Mouse (Mus musculus): ENCODE results near the gene Hils1.

The Hils1 gene

DNA sequence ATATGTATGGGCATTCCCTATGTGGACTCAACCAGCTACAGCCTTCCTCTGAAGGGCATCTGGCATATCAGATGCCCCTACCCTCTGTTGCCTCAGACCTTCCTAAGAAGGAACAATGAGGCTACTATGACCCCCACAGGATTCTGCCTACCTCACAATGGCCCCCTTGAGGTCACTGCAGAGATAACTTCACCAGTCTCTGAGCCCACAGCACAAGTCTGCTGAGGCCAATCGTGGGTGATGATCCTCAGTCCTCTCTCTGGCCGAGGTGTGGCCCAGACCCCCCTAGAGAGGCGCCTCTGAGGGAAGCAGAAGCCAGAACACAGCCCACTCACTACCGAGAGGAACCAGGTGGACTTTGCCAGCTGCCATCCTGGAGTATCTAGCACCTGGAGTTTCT is at the start of gene Hils1:
TSS of gene Hils1 (plus strand) at position 175 of the 400 bp plus-strand sequence.
- no peak for DNase-seq (ENCODE audit: low read depth, low spot score)
- H3K36me3 ChIP-seq (ENCODE audit: control insufficient read depth, insufficient read depth, low read length, poor library complexity, severe bottlenecking): no peaks in the 10 kb centered on the region
- no peaks in the 10 kb centered on the region; the same call in 1 of the 2 replicates for H3K27me3 ChIP-seq (ENCODE audit: control insufficient read depth, insufficient read depth, low read length, poor library complexity, severe bottlenecking)

DNA sequence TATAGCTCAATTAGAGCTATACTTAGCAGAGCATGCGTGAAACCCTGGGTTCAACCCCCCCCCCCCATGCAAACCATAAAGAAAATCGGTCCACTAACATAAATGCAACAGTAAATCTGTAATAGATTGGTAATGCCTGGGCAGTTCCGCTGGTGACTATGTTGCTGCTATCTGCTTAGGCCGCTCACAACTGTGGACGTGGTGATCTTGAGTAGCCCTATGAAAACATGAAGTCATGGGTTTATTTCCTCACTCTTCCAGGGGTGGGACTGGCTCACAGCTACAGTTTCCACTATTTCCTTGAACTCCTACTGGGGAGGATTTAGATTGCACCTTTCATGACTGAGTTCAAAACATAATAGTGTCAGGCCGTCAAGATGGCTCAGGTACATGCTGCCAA is 49.7 kb upstream of the Hils1 start:
- Histone ChIP-seq H3K27me3 (ENCODE audit: control insufficient read depth, insufficient read depth, low read length, poor library complexity, severe bottlenecking) (no peaks in the 10 kb centered on the region), H3K36me3 (ENCODE audit: control insufficient read depth, insufficient read depth, low read length, poor library complexity, severe bottlenecking) (no peaks in the 10 kb centered on the region)
- no peak for DNase-seq (ENCODE audit: low read depth, low spot score)

DNA sequence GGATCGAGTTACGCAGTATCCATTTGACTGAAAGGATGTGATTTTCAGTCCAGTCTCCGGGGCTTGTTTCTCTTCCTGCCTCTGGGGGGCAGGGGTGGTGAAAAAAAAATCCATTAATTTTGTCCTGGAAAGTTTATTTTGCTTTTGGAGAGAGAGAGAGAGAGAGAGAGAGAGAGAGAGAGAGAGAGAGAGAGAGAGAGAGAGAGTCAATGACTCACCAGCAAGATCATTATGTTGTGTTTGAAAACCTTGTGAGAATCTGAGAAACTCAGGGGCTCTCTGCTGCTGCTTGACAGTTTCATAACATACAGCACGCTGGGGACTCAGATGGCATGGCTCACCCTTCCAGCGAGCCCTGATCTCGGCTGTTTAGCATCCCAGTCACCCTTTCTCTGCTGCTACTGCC is 46.4 kb upstream of the Hils1 start:
- Histone ChIP-seq H3K36me3 (ENCODE audit: control insufficient read depth, insufficient read depth, low read length, poor library complexity, severe bottlenecking) (no peaks in the 10 kb centered on the region), H3K27me3 (ENCODE audit: control insufficient read depth, insufficient read depth, low read length, poor library complexity, severe bottlenecking) (no peaks in the 10 kb centered on the region)
- no peak for DNase-seq (ENCODE audit: low read depth, low spot score)

DNA sequence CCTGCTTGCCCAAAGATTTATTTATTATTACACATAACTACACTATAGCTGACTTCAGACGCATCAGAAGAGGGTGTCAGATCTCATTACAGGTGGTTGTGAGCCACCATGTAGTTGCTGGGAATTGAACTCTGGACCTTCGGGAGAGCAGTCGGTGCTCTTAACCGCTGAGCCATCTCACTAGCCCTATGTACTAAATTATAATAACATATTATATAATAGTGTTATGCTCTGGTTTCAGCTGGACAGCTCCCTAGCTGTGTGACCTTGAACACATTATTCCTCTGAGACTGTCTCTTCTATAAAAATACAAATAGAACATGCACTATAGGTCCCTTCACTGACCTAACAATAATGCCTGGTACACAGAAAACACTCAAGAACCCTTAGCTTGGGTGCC is 42.4 kb upstream of the Hils1 start:
- Histone ChIP-seq H3K27me3 (ENCODE audit: control insufficient read depth, insufficient read depth, low read length, poor library complexity, severe bottlenecking) (no peaks in the 10 kb centered on the region), H3K36me3 (ENCODE audit: control insufficient read depth, insufficient read depth, low read length, poor library complexity, severe bottlenecking) (no peaks in the 10 kb centered on the region)
- DNase-seq (ENCODE audit: low read depth, low spot score): no peak

DNA sequence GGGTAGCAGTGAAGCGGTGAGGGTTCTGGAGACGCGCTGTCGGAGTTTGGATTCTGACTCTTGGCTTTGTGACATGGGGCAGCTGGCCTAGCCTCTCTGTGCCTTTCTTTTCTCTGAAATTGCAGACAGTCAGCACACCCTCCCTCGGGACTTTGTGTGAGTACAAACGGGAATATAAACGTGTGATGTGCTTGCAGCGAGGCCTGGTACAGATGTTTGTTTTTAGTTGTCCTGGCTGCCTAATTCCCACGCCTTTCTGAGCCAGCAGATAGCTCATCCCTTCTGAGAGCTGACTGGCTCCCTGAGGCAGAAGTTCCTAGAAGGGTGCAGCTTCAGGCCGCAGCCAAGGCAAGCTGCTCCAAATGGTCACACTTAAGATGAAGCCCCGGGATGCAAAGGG is 41.0 kb upstream of the Hils1 start:
- H3K27me3 ChIP-seq (ENCODE audit: control insufficient read depth, insufficient read depth, low read length, poor library complexity, severe bottlenecking): no peaks in the 10 kb centered on the region
- no peaks in the 10 kb centered on the region for H3K36me3 ChIP-seq (ENCODE audit: control insufficient read depth, insufficient read depth, low read length, poor library complexity, severe bottlenecking)
- no peak for DNase-seq (ENCODE audit: low read depth, low spot score)

DNA sequence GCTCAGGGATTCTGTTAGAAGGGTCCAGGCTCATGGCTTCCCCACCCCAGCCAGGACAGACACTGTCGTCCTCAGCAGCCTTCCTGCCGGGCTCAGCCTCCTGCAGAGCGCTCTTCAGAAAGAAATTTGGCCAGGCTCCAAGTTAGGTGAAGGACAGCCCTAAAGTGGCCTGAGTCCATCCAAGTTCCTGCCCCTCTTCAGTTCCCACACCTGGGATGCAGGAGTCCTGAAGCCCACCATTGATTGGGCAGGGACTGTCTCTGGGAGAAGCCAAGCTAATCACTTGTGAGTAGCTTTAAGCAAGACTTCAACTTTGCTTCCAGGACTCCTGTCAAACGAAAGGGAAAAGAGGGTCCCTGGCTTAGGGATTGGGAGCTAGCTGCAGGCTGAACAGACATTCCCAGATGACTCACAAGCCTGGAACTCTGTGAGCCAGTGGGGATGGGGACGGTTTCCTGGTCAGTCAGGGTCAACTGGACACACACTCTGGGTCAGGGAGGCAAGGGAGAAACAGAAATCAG is 39.6 kb upstream of the Hils1 start:
- Histone ChIP-seq H3K36me3 (ENCODE audit: control insufficient read depth, insufficient read depth, low read length, poor library complexity, severe bottlenecking) (no peaks in the 10 kb centered on the region), H3K27me3 (ENCODE audit: control insufficient read depth, insufficient read depth, low read length, poor library complexity, severe bottlenecking) (no peaks in the 10 kb centered on the region)
- DNase-seq (ENCODE audit: low read depth, low spot score): no peak

DNA sequence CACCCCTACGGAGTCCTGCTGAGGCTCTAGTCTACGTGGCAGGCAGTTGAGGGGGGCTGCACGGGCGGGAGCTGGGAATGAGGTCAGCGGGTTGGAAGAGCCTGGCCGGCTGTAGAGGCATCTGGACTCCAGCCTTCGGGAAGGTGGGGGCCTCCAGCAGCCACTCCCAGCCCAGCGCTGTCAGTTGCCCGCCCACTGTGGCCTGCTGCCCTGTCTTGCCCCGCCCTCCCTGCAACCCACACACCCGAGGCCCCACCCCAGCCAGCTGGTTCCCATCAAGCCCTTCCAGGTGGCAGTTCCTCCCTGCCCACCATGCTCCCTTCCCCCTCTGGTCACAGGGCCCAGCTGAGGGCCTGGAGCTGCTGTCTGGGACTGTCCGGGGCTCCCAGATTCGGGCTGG is 38.6 kb upstream of the Hils1 start:
- no peaks in the 10 kb centered on the region for H3K27me3 ChIP-seq (ENCODE audit: control insufficient read depth, insufficient read depth, low read length, poor library complexity, severe bottlenecking)
- no peaks in the 10 kb centered on the region for H3K36me3 ChIP-seq (ENCODE audit: control insufficient read depth, insufficient read depth, low read length, poor library complexity, severe bottlenecking)
- no peak for DNase-seq (ENCODE audit: low read depth, low spot score)

DNA sequence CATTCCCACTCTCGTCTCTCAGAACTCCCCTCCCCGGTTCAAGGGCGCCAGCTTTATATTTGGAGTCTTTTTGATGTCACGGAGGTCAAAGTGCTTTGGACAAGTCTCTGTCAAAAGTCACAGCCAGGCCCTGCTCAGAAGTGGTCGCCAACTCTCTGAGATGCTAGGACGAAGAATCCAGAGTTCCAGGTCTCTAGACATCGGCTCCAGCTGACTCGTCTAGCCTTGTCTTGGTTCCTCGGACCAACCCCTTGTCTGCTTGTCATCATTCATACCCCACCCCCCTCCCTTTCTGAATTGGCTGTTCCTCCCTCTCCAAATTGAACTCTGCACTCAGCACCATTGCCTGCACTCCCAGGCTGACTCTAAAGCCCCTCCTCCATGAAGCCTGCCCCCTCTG is 37.8 kb upstream of the Hils1 start:
- H3K27me3 ChIP-seq (ENCODE audit: control insufficient read depth, insufficient read depth, low read length, poor library complexity, severe bottlenecking): no peaks in the 10 kb centered on the region
- H3K36me3 ChIP-seq (ENCODE audit: control insufficient read depth, insufficient read depth, low read length, poor library complexity, severe bottlenecking): no peaks in the 10 kb centered on the region
- no peak for DNase-seq (ENCODE audit: low read depth, low spot score)

DNA sequence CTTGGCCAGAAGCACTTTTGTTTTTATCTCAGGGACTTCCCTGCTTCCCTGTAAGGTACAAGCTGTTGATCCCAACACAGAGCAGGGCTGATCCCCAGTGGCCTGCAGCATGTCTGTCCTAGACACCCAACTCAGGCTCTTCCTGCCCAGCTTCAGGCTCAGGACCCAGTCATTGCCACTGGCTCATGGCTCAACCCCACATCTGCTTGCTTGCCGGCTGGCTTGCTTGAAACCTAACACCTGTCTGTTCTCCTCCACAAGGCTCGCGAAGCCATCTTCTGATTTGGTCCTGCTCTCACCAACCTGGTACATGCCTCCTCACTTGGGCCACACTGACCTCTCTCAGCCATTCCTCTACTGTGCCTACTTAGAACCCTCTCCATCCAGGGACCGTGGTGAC is 37.2 kb upstream of the Hils1 start:
- no peak for DNase-seq (ENCODE audit: low read depth, low spot score)
- Histone ChIP-seq H3K27me3 (ENCODE audit: control insufficient read depth, insufficient read depth, low read length, poor library complexity, severe bottlenecking) (no peaks in the 10 kb centered on the region), H3K36me3 (ENCODE audit: control insufficient read depth, insufficient read depth, low read length, poor library complexity, severe bottlenecking) (no peaks in the 10 kb centered on the region)

DNA sequence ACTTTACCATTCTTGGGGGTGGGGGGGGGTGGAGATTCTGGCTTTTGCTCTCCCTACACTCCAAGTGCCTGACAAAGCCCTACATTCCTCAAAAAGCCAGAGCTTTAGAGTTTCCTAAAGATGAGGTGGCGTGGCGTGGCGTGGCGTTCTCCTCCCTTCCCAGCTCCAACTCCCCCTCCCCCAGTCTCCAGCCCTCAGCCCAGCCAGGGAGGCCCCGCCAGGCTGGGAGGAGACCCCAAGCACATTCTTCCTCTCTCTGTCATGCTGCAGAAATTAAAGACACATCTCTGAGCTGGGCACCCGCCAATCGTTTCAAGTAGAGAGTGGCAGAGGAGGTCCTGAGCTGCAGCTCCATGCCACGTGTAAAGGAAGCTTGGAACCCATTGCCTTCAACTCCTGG is 33.8 kb upstream of the Hils1 start:
- DNase-seq (ENCODE audit: low read depth, low spot score): no peak
- no peaks in the 10 kb centered on the region for H3K27me3 ChIP-seq (ENCODE audit: control insufficient read depth, insufficient read depth, low read length, poor library complexity, severe bottlenecking)
- H3K36me3 ChIP-seq (ENCODE audit: control insufficient read depth, insufficient read depth, low read length, poor library complexity, severe bottlenecking): no peaks in the 10 kb centered on the region

DNA sequence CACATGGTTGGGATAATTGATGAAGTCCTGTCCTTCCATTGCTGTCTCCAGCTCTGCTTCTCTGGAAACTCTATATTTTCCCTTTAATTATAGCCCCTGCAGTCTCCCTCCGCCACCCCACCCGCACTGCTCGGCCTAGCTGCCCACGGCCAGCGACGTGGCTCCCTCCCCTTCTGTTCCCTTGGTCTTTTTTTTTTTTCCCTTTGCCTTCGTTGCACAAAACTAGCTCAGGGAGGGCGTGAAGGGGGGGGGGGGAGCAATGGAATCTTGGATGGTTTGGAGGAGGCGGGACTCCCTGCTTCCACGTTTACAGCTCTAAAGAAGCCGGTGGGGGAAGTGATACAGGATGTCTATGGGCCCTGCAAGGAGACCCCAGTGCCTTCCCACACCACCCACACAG is 32.9 kb upstream of the Hils1 start:
- H3K36me3 ChIP-seq (ENCODE audit: control insufficient read depth, insufficient read depth, low read length, poor library complexity, severe bottlenecking): no peaks in the 10 kb centered on the region

DNA sequence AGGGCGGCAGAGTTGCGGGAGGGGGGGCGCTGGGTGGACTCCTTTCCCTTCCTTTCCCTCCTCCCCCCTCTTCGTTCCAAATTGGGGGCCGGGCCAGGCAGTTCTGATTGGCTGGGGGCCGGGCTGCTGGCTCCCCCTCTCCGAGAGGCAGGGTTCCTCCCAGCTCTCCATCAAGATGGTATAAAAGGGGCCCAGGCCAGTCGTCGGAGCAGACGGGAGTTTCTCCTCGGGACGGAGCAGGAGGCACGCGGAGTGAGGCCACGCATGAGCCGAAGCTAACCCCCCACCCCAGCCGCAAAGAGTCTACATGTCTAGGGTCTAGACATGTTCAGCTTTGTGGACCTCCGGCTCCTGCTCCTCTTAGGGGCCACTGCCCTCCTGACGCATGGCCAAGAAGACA is 31.3 kb upstream of the Hils1 start, which contains the start of gene Col1a1:
TSS of gene Col1a1 (plus strand) at position 180 of the 400 bp plus-strand sequence.
- Histone ChIP-seq H3K27me3 (ENCODE audit: control insufficient read depth, insufficient read depth, low read length, poor library complexity, severe bottlenecking) (no peaks in the 10 kb centered on the region), H3K36me3 (ENCODE audit: control insufficient read depth, insufficient read depth, low read length, poor library complexity, severe bottlenecking) (no peaks in the 10 kb centered on the region)
- DNase-seq (ENCODE audit: low read depth, low spot score): no peak

More for the DNA sequence above, 32.9 kb upstream of the Hils1 start:
- no peak for DNase-seq (ENCODE audit: low read depth, low spot score)
- no peaks in the 10 kb centered on the region for H3K27me3 ChIP-seq (ENCODE audit: control insufficient read depth, insufficient read depth, low read length, poor library complexity, severe bottlenecking)

DNA sequence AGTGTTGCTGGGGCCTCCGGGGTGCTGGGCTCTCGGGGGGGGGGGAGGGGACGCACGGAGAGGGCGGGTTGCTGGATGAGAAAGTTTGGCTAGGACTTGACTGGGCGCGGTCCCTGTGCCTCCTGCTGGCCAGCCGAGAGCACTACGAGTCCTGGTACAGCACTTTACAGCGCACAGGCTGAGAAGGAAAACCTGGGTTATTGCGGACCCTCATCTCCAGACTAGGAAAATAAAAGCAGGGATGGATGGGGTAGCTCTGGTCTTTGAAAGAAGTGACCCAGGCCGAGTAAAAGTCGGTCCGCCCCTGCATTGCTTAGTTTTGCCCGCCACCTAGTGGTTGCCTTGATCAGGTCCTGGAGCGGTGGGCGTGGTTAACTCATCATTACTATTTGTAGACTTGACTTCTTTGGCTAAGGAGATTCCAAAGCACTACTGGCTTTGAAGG is 30.5 kb upstream of the Hils1 start:
- Histone ChIP-seq H3K36me3 (ENCODE audit: control insufficient read depth, insufficient read depth, low read length, poor library complexity, severe bottlenecking) (no peaks in the 10 kb centered on the region), H3K27me3 (ENCODE audit: control insufficient read depth, insufficient read depth, low read length, poor library complexity, severe bottlenecking) (no peaks in the 10 kb centered on the region)
- DNase-seq (ENCODE audit: low read depth, low spot score): peak; percentile 82

DNA sequence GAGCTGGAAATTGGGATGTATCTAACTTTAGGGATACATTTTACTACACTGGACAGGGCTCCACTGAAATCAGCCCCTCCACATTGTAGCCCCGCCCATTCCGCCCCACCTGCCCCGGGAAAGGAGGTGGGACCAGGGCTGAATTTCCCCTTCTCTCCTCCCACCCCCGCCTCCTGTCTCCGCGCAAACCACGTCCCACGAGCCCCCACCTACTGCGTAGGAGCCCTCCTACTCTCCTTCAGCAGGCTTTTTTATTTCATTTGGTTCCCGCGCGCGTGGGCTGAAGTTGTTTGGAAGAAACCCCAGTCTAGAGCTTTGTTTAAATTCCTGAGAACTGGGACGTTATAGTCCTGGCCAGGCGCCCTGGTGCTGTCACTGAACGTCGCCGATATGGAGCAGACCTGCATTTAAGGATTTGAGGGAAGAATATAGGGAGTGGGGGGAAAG is 30.0 kb upstream of the Hils1 start:
- no peaks in the 10 kb centered on the region for H3K36me3 ChIP-seq (ENCODE audit: control insufficient read depth, insufficient read depth, low read length, poor library complexity, severe bottlenecking)
- no peaks in the 10 kb centered on the region for H3K27me3 ChIP-seq (ENCODE audit: control insufficient read depth, insufficient read depth, low read length, poor library complexity, severe bottlenecking)
- DNase-seq (ENCODE audit: low read depth, low spot score): no peak

DNA sequence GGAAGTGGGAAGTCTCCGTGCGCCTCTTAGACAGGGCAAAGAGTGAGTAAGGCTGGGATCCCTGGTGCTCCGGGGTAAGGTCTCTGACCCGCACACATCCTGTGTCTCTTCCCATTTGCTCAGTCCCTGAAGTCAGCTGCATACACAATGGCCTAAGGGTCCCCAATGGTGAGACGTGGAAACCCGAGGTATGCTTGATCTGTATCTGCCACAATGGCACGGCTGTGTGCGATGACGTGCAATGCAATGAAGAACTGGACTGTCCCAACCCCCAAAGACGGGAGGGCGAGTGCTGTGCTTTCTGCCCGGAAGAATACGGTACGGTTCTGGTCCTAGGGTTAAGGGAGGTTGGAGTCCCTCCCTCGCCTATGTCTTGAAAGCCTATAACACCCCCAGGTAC is 29.6 kb upstream of the Hils1 start:
- Histone ChIP-seq H3K27me3 (ENCODE audit: control insufficient read depth, insufficient read depth, low read length, poor library complexity, severe bottlenecking) (no peaks in the 10 kb centered on the region), H3K36me3 (ENCODE audit: control insufficient read depth, insufficient read depth, low read length, poor library complexity, severe bottlenecking) (no peaks in the 10 kb centered on the region)
- DNase-seq (ENCODE audit: low read depth, low spot score): peak; percentile 21

DNA sequence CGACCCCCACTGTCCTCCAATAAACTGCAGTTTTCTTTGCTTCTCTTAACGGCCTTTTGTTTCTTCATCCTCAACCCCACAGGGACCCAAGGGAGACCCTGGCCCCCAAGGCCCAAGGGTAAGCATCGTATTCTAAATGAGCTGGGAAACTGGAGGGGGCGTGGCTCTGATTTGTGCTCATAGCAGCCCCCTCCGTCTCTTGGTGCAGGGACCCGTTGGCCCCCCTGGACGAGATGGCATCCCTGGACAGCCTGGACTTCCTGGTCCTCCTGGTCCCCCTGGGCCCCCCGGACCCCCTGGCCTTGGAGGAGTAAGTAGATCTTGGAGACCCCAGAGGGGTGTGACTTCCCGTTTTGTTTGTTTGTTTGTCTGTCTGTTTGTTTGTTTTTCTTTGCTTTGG is 29.1 kb upstream of the Hils1 start:
- DNase-seq (ENCODE audit: low read depth, low spot score): no peak
- no peaks in the 10 kb centered on the region for H3K36me3 ChIP-seq (ENCODE audit: control insufficient read depth, insufficient read depth, low read length, poor library complexity, severe bottlenecking)

More for the DNA sequence above, 29.1 kb upstream of the Hils1 start:
- H3K27me3 ChIP-seq (ENCODE audit: control insufficient read depth, insufficient read depth, low read length, poor library complexity, severe bottlenecking): no peaks in the 10 kb centered on the region

Data from splenic B cell, adult 2 months (primary cell).